Mouse (Mus musculus) layer of hippocampus, postnatal 10 days (tissue): ENCODE measurements around the gene Zfp663. TPM values are rescaled to one million over a fixed set of nuclear protein-coding genes. Genes with fewer than 3 reads are reported as not detected.

Experiments
- DNase-seq, 2 experiments: peaks; one replicate each; pipeline ENCODE4 v3.0.0; 2021; ENCODE audit warnings: low spot score in 2 of 2
- long read RNA-seq: library from polyadenylated mRNA; stranded (forward); transcript quantifications from one replicate; pipeline ENCODE4 v2.0.0, GENCODE M21; 2023
- total RNA-seq, 2 experiments: library from RNA; stranded (reverse); gene quantifications; 2 replicates each; pipeline ENCODE4 v1.2.3; 2021

The Zfp663 gene
- total RNA-seq = under 1 TPM; 0.85 to 0.94 TPM
- long read RNA-seq = 0 reads

GRCm38 (mm10) chr2:165368496-165368895 lies at the start of gene Zfp663:
Gene Zfp663, minus strand, starts transcription at chr2:165368729.
- no peak for DNase-seq

GRCm38 (mm10) chr2:165417291-165417690 lies 48.8 kb upstream of the Zfp663 start:
- peak; percentile 74 to 85 for DNase-seq

GRCm38 (mm10) chr2:165415795-165416194 lies 47.3 kb upstream of the Zfp663 start:
- no peak for DNase-seq

GRCm38 (mm10) chr2:165415141-165415721 lies 46.7 kb upstream of the Zfp663 start:
- no peak for DNase-seq

- no peak for DNase-seq
Observed at GRCm38 (mm10) chr2:165414321-165414720, 45.8 kb upstream of the Zfp663 start.

- DNase-seq = peak in 1 of 2 experiments; percentile 36
Observed at GRCm38 (mm10) chr2:165413884-165414283, 45.4 kb upstream of the Zfp663 start.

- DNase-seq = peak; percentile 79 to 81
Observed at GRCm38 (mm10) chr2:165407700-165408301, 39.3 kb upstream of the Zfp663 start.

- DNase-seq = no peak
Observed at GRCm38 (mm10) chr2:165405351-165405750, 36.8 kb upstream of the Zfp663 start.

GRCm38 (mm10) chr2:165404951-165405350 lies 36.4 kb upstream of the Zfp663 start:
- no peak for DNase-seq

- no peak for DNase-seq
Observed at GRCm38 (mm10) chr2:165398164-165398785, 29.7 kb upstream of the Zfp663 start.

GRCm38 (mm10) chr2:165397502-165398163 lies 29.1 kb upstream of the Zfp663 start:
- peak in 1 of 2 experiments; percentile 42 for DNase-seq

GRCm38 (mm10) chr2:165396831-165397501 lies 28.4 kb upstream of the Zfp663 start:
- DNase-seq = no peak

- DNase-seq = no peak
Observed at GRCm38 (mm10) chr2:165392156-165392555, 23.6 kb upstream of the Zfp663 start.

- DNase-seq = peak; percentile 55 to 71
Observed at GRCm38 (mm10) chr2:165391561-165391960, 23.0 kb upstream of the Zfp663 start.

GRCm38 (mm10) chr2:165389299-165389952 lies 20.9 kb upstream of the Zfp663 start:
- no peak for DNase-seq

- peak; percentile 97 for DNase-seq
Observed at GRCm38 (mm10) chr2:165387844-165388495, 19.4 kb upstream of the Zfp663 start, which contains the start of gene Zfp334. Gene Zfp334, minus strand, starts transcription at chr2:165388259.

GRCm38 (mm10) chr2:165387370-165387769 lies 18.8 kb upstream of the Zfp663 start:
- DNase-seq = no peak

- DNase-seq = no peak
Observed at GRCm38 (mm10) chr2:165380050-165380449, 11.5 kb upstream of the Zfp663 start.

- no peak for DNase-seq
Observed at GRCm38 (mm10) chr2:165376001-165376400, 7.5 kb upstream of the Zfp663 start.

GRCm38 (mm10) chr2:165375478-165375877 lies 6.9 kb upstream of the Zfp663 start:
- DNase-seq = no peak
